Mouse (Mus musculus) stomach, postnatal 0 days (tissue): ENCODE measurements at regions not wholly inside any gene's neighbourhood (a gene's known extent, or its start where the extent isn't known, plus 50 kb on each side); places are given as distances from the start of the nearest gene placed in this dataset.

ENCODE experiments used
- ATAC-seq: fragments of 200-750 bp; cut with Nextera tagmentation; 2 replicates; pipeline ENCODE4 v1.8.0; 2017; ENCODE audit not compliant: low FRiP score, low TSS enrichment
- DNase-seq: peaks from one replicate; pipeline ENCODE4 v3.0.0-alpha.2; 2016; ENCODE audit warnings: low spot score
- H3K27ac ChIP-seq: fragments of 300-500 bp; sonication (generic); replicated peaks from 2 replicates; pipeline ENCODE4 v1.5.1; 2014; ENCODE audit warnings: mild to moderate bottlenecking, control low read depth
- H3K27me3 ChIP-seq: fragments of 300-500 bp; sonication (generic); 2 replicates; pipeline ENCODE4 v1.6.1; 2014; ENCODE audit warnings: low read length; ENCODE audit not compliant: control insufficient read depth, insufficient read depth
- H3K36me3 ChIP-seq: fragments of 300-500 bp; sonication (generic); 2 replicates; pipeline ENCODE4 v1.6.1; 2014; ENCODE audit warnings: low read length, mixed read lengths; ENCODE audit not compliant: control insufficient read depth, insufficient read depth
- H3K4me1 ChIP-seq: fragments of 300-500 bp; sonication (generic); replicated peaks from 2 replicates; pipeline ENCODE4 v1.6.1; 2014; ENCODE audit warnings: antibody characterized with exemption; ENCODE audit not compliant: control insufficient read depth, insufficient read depth
- H3K4me2 ChIP-seq: fragments of 300-500 bp; sonication (generic); replicated peaks from 2 replicates; pipeline ENCODE4 v1.6.1; 2014; ENCODE audit warnings: low read depth, mild to moderate bottlenecking, control low read depth, moderate library complexity
- H3K4me3 ChIP-seq: fragments of 300-500 bp; sonication (generic); 2 replicates; pipeline ENCODE4 v1.5.1; 2014; ENCODE audit warnings: low read depth, low read length, control low read depth
- H3K9ac ChIP-seq: fragments of 300-500 bp; sonication (generic); 2 replicates; pipeline ENCODE4 v1.6.1; 2014; ENCODE audit warnings: mild to moderate bottlenecking, low read length, control low read depth, mixed read lengths
- H3K9me3 ChIP-seq: fragments of 300-500 bp; sonication (generic); 2 replicates; pipeline ENCODE4 v1.6.1; 2016; ENCODE audit warnings: low read length; ENCODE audit not compliant: control insufficient read depth
- CTCF ChIP-seq: IDR thresholded peaks from 2 replicates; pipeline ENCODE4 v1.5.1; 2016; ENCODE audit warnings: antibody characterized with exemption, low read depth, mild to moderate bottlenecking, moderate library complexity
- EP300 ChIP-seq: optimal IDR thresholded peaks from 2 replicates; pipeline ENCODE3; 2016; ENCODE audit warnings: antibody characterized with exemption
- WGBS: fragments of 180-500 bp; shearing (Covaris S2); extraction: QIAGEN DNeasy Blood & Tissue Kit; methylation state at CpG from one replicate; pipeline ENCODE4 v1.1.7; 2014; 5-methylcytosine and 5-hydroxymethylcytosine counted together

GRCm38 (mm10) chr17:62077604-62078003 is 803.5 kb downstream of the Efna5 start:
- Histone ChIP-seq H3K4me3 (no peak overlapping the region), H3K36me3 (no peaks in the 10 kb centered on the region), H3K9me3 (no peaks in the 10 kb centered on the region), H3K27ac (no peak overlapping the region), H3K27me3 (no peaks in the 10 kb centered on the region), H3K4me1 (no peaks in the 10 kb centered on the region), H3K9ac (no peak overlapping the region), H3K4me2 (no peak overlapping the region)
- TF ChIP-seq EP300 (no peak), CTCF (no peak)
- 71% methylated on average over 7 of the region's 7 CpGs for WGBS
- DNase-seq (no peak), ATAC-seq (no peak)

GRCm38 (mm10) chr17:62064939-62065338 is 816.2 kb downstream of the Efna5 start:
- Histone ChIP-seq H3K9ac (no peak overlapping the region), H3K4me3 (no peak overlapping the region), H3K4me1 (no peaks in the 10 kb centered on the region), H3K27ac (no peak overlapping the region), H3K36me3 (no peaks in the 10 kb centered on the region), H3K9me3 (no peaks in the 10 kb centered on the region), H3K4me2 (no peak overlapping the region), H3K27me3 (no peaks in the 10 kb centered on the region)
- no peak for DNase-seq
- no peak for ATAC-seq
- no peak for TF ChIP-seq CTCF
- no peak for TF ChIP-seq EP300
- 75% methylated on average over 1 of the region's 1 CpGs for WGBS

DNA sequence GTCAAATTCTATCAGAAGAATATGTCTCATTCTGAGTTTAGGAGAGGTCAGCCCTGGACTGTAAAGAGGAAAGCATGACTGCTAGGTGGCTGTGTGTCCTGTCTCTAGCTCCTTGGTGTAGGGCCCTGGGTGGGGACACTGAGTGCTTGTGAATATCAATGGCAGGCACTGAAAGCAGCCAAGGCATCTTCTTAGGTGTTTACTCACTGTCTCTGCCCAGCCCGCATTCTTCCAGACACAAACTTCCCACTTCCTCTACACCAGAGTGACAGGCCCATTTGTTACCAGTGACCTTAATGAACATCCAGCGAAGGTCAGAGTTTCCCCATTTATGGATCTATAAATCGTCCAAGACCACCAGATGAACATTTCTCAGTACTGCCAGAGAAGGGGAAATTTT is 823.1 kb downstream of the Efna5 start:
- Histone ChIP-seq H3K36me3 (no peaks in the 10 kb centered on the region), H3K4me3 (no peak overlapping the region), H3K9ac (no peak overlapping the region), H3K4me1 (no peaks in the 10 kb centered on the region), H3K4me2 (no peak overlapping the region), H3K9me3 (no peaks in the 10 kb centered on the region), H3K27ac (no peak overlapping the region), H3K27me3 (no peaks in the 10 kb centered on the region)
- DNase-seq (no peak), ATAC-seq (no peak)
- TF ChIP-seq CTCF (no peak), EP300 (no peak)
- WGBS = 54% methylated on average over 3 of the region's 3 CpGs

- H3K27ac ChIP-seq = no peak overlapping the region
- TF ChIP-seq CTCF (no peak), EP300 (no peak)
- no peak overlapping the region for H3K4me3 ChIP-seq
- ATAC-seq = peak; percentile 71
- no peak overlapping the region for H3K9ac ChIP-seq
- WGBS = 32% methylated on average over 6 of the region's 6 CpGs
- H3K9me3 ChIP-seq = no peaks in the 10 kb centered on the region
- no peaks in the 10 kb centered on the region for H3K36me3 ChIP-seq
- no peaks in the 10 kb centered on the region for H3K27me3 ChIP-seq
- H3K4me2 ChIP-seq = no peak overlapping the region
- H3K4me1 ChIP-seq = no peaks in the 10 kb centered on the region
- peak; percentile 22 for DNase-seq
These were observed 826.3 kb downstream of the Efna5 start for GRCm38 (mm10) chr17:62054801-62055200.

DNA sequence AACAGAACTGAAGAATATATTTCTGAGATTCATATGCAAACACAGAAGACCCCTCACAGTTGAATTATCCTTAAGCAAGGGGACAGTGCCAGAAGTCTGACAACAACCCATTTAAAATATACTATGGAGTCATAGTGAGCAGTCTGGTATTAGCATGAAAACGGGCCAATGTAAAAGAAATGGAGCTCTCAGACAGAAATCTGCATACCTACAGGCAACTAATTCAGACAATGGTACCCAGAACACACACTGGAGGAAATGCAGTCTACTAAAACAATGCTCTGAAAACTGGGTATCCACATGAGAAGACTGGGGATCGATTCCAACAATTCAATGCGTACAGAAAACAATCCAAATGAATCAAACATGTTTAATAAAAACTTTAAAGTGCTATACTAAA is 832.1 kb downstream of the Efna5 start:
- WGBS = 83% methylated on average over 3 of the region's 3 CpGs
- no peaks in the 10 kb centered on the region for H3K9me3 ChIP-seq

DNA sequence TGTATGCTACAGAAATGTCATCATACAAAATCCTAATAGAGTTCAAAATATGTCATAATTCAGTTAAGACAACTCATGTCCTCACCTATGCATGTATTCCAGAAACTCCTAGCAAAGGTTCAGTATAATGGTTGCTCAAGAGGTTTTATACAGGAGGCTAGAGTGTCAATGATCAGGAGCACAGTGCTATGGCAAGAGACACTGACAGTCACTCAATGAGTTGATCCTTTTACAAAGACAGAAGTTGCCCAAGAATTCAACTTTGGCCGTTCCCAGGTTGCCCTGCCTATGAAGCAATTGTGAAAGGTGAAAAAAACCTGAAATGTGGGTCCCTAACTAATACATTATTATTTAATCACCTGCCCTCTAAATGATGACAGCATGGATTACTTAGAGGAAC is 850.5 kb downstream of the Efna5 start:
- Histone ChIP-seq H3K27me3 (no peaks in the 10 kb centered on the region), H3K4me3 (no peak overlapping the region), H3K4me1 (no peaks in the 10 kb centered on the region), H3K9ac (no peak overlapping the region), H3K4me2 (no peak overlapping the region), H3K27ac (no peak overlapping the region), H3K36me3 (no peaks in the 10 kb centered on the region), H3K9me3 (no peaks in the 10 kb centered on the region)
- TF ChIP-seq EP300 (no peak), CTCF (no peak)
- no peak for ATAC-seq
- 62% methylated on average over 1 of the region's 1 CpGs for WGBS
- DNase-seq = no peak

More for the DNA sequence above, 832.1 kb downstream of the Efna5 start:
- no peak for TF ChIP-seq EP300
- no peak for TF ChIP-seq CTCF
- Histone ChIP-seq H3K9ac (no peak overlapping the region), H3K4me2 (no peak overlapping the region), H3K27ac (no peak overlapping the region), H3K36me3 (no peaks in the 10 kb centered on the region), H3K4me3 (no peak overlapping the region), H3K27me3 (no peaks in the 10 kb centered on the region), H3K4me1 (no peaks in the 10 kb centered on the region)
- DNase-seq = no peak
- no peak for ATAC-seq
